Mouse (Mus musculus) intestine, embryonic 16.5 days (tissue): ENCODE results near the gene Ntrk3. TPM values are rescaled to one million over a fixed set of nuclear protein-coding genes. Genes with fewer than 3 reads are reported as not detected.

Experiments used
- ATAC-seq: fragments of 200-750 bp; cut with Nextera tagmentation; 2 replicates; pipeline ENCODE4 v1.8.0; 2017; ENCODE audit warnings: moderate TSS enrichment, moderate library complexity
- H3K27ac ChIP-seq: fragments of 300-500 bp; sonication (generic); 2 replicates; pipeline ENCODE4 v1.5.1; 2014; ENCODE audit warnings: mild to moderate bottlenecking, low read length
- H3K27me3 ChIP-seq: fragments of 300-500 bp; sonication (generic); replicated peaks from 2 replicates; pipeline ENCODE4 v1.6.1; 2014; ENCODE audit warnings: low read length, control low read depth, mixed read lengths; ENCODE audit not compliant: control insufficient read depth, insufficient read depth
- H3K36me3 ChIP-seq: fragments of 300-500 bp; sonication (generic); 2 replicates; pipeline ENCODE4 v1.6.1; 2014; ENCODE audit warnings: low read length, control low read depth; ENCODE audit not compliant: control insufficient read depth, insufficient read depth
- H3K4me1 ChIP-seq: fragments of 300-500 bp; sonication (generic); 2 replicates; pipeline ENCODE4 v1.6.1; 2014; ENCODE audit warnings: low read length, control low read depth, mixed read lengths; ENCODE audit not compliant: control insufficient read depth, insufficient read depth
- H3K4me2 ChIP-seq: fragments of 300-500 bp; sonication (generic); 2 replicates; pipeline ENCODE4 v1.6.1; 2014; ENCODE audit warnings: low read depth, low read length, control low read depth
- H3K4me3 ChIP-seq: fragments of 300-500 bp; sonication (generic); 2 replicates; pipeline ENCODE4 v1.5.1; 2014; ENCODE audit warnings: mild to moderate bottlenecking, low read length
- H3K9ac ChIP-seq: fragments of 300-500 bp; sonication (generic); 2 replicates; pipeline ENCODE4 v1.6.1; 2014; ENCODE audit warnings: low read depth, low read length
- H3K9me3 ChIP-seq: fragments of 300-500 bp; sonication (generic); 2 replicates; pipeline ENCODE4 v1.6.1; 2016; ENCODE audit warnings: low read length, control low read depth; ENCODE audit not compliant: control insufficient read depth
- WGBS: fragments of 180-500 bp; shearing (Covaris S2); extraction: QIAGEN DNeasy Blood & Tissue Kit; methylation state at CpG from one replicate; pipeline ENCODE4 v1.1.7; 2014; 5-methylcytosine and 5-hydroxymethylcytosine counted together
- polyA plus RNA-seq: library from polyadenylated mRNA; unstranded; fragments of >200 nt; fragmentation: Nextera tagmentation; extraction: Ambion mirVana; gene quantifications from 2 replicates; pipeline ENCODE4 v1.2.1, GENCODE M21; 2015

The Ntrk3 gene
- polyA plus RNA-seq, 1 experiment from 2014 or later: 2.1 TPM

DNA sequence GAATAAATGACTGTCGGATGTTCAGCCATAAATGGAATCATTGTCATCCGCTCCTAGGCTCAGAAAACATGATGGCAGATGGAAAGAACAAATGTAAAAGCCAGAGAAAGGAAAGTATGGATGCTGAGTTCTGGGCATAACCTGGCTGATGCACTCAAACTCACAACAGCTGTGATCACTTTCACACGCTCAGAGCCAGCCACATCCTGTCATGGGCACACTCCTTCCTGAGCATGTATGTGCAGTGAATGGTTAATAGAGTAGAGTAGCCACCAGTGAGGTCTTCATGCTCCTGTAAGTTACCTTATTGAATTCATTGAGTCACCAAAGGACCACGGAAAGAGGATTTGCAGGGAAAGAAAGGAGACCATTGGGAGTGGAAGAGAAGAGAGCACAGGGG is 13.2 kb downstream of the Ntrk3 start:
- Histone ChIP-seq H3K9ac (no peak overlapping the region), H3K27ac (no peak overlapping the region), H3K4me1 (no peaks in the 10 kb centered on the region), H3K36me3 (no peaks in the 10 kb centered on the region), H3K4me3 (no peak overlapping the region), H3K27me3 (no peaks in the 10 kb centered on the region), H3K9me3 (no peaks in the 10 kb centered on the region), H3K4me2 (no peak overlapping the region)
- 79% methylated on average over 4 of the region's 4 CpGs for WGBS
- no peak for ATAC-seq

GRCm38 (mm10) chr7:78722051-78722450 is 15.8 kb downstream of the Ntrk3 start:
- no peaks in the 10 kb centered on the region for H3K27me3 ChIP-seq
- no peak overlapping the region for H3K4me3 ChIP-seq
- no peaks in the 10 kb centered on the region for H3K9me3 ChIP-seq
- no peak overlapping the region for H3K9ac ChIP-seq
- H3K4me1 ChIP-seq: no peaks in the 10 kb centered on the region
- ATAC-seq: no peak
- H3K36me3 ChIP-seq: no peaks in the 10 kb centered on the region
- 96% methylated on average over 4 of the region's 4 CpGs for WGBS
- H3K4me2 ChIP-seq: no peak overlapping the region
- H3K27ac ChIP-seq: no peak overlapping the region

DNA sequence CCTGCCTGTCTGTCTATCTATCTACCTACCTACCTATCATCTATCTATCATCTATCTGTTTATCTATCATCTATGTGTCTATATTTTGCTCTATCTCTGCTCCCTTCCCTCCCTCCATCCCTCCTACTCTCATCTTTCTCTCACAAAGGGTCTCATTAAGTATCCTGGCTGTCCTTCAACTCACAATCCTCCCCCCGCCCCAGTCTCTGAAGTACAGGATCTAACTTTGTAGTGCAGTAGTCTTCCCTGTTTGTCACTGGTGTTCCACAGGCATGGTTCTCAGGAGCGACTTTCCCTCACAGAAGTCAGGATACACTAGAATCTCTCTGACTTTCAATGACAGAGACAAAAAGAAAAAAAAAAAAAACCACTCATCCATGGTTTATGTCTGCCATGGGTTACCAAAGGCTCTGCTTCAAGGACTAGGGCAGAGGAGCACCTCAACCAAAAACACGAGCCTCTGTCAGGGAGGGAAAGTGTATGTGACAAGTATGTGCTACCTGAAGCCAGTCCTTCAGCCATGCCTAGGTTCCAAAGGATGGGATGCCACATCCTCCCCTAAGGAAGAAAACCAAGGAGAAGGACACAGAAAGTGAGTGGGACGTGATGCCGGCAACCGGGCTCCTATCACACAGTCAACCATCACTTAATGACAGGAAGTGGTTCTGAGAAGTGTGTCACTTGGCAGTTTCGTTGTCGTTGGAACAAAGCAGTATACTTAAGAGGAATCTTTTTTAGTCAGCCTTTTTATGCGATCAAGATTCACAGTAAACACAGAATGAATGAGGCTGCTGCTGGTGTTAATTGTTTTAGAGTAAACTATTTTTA is 16.6 kb downstream of the Ntrk3 start:
- Histone ChIP-seq H3K4me2 (no peak overlapping the region), H3K36me3 (no peaks in the 10 kb centered on the region), H3K9me3 (no peaks in the 10 kb centered on the region), H3K4me3 (no peak overlapping the region), H3K27me3 (no peaks in the 10 kb centered on the region), H3K9ac (no peak overlapping the region), H3K4me1 (no peaks in the 10 kb centered on the region), H3K27ac (no peak overlapping the region)
- WGBS: 81% methylated on average over 9 of the region's 9 CpGs
- ATAC-seq: no peak

GRCm38 (mm10) chr7:78719795-78720460 is 17.9 kb downstream of the Ntrk3 start:
- no peaks in the 10 kb centered on the region for H3K36me3 ChIP-seq
- no peaks in the 10 kb centered on the region for H3K27me3 ChIP-seq
- no peak overlapping the region for H3K4me3 ChIP-seq
- WGBS: 83% methylated on average over 7 of the region's 7 CpGs
- no peak overlapping the region for H3K9ac ChIP-seq
- no peak for ATAC-seq
- H3K4me1 ChIP-seq: no peaks in the 10 kb centered on the region
- no peak overlapping the region for H3K4me2 ChIP-seq
- H3K9me3 ChIP-seq: no peaks in the 10 kb centered on the region
- no peak overlapping the region for H3K27ac ChIP-seq

- Histone ChIP-seq H3K27ac (no peak overlapping the region), H3K4me3 (no peak overlapping the region)
- 60% methylated on average over 5 of the region's 5 CpGs for WGBS
Observed at GRCm38 (mm10) chr7:78719117-78719516, 18.7 kb downstream of the Ntrk3 start.

DNA sequence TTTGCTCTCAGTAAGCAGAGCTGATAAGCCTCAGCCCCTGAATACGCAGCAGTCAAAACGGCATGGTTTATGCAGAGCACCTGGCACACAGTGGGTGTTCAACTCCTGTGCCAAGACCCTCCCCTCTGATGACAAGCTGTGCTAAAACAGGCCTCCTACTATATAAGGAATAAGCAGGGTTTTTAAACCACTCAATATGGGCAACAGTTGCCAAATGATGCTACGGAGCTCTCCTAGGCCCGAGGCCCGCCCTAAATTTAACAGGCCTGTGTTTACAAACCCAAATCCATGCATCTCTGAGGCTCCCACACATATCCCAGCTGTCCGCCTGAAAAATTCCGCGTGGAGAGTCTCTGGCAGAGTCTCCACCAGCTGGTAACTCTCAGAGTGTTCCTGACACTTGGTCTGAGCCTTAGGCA is 19.6 kb downstream of the Ntrk3 start:
- H3K27me3 ChIP-seq: no peaks in the 10 kb centered on the region
- no peak overlapping the region for H3K4me3 ChIP-seq
- 43% methylated on average over 8 of the region's 8 CpGs for WGBS
- H3K9ac ChIP-seq: no peak overlapping the region
- no peaks in the 10 kb centered on the region for H3K4me1 ChIP-seq
- no peaks in the 10 kb centered on the region for H3K36me3 ChIP-seq
- no peaks in the 10 kb centered on the region for H3K9me3 ChIP-seq
- no peak overlapping the region for H3K4me2 ChIP-seq
- peak; percentile 77 for ATAC-seq
- H3K27ac ChIP-seq: peak overlapping the region; percentile 35; the same call in 1 of the 2 replicates

More at GRCm38 (mm10) chr7:78719117-78719516, 18.7 kb downstream of the Ntrk3 start:
- no peak overlapping the region for H3K4me2 ChIP-seq
- no peak for ATAC-seq
- H3K9me3 ChIP-seq: no peaks in the 10 kb centered on the region
- no peaks in the 10 kb centered on the region for H3K36me3 ChIP-seq
- H3K27me3 ChIP-seq: no peaks in the 10 kb centered on the region
- no peaks in the 10 kb centered on the region for H3K4me1 ChIP-seq
- no peak overlapping the region for H3K9ac ChIP-seq

GRCm38 (mm10) chr7:78707708-78708107 is 30.1 kb downstream of the Ntrk3 start:
- no peaks in the 10 kb centered on the region for H3K27me3 ChIP-seq
- H3K4me2 ChIP-seq: no peak overlapping the region
- no peak for ATAC-seq
- no peaks in the 10 kb centered on the region for H3K9me3 ChIP-seq
- H3K4me1 ChIP-seq: no peaks in the 10 kb centered on the region
- 73% methylated on average over 7 of the region's 7 CpGs for WGBS
- no peak overlapping the region for H3K9ac ChIP-seq
- H3K36me3 ChIP-seq: no peaks in the 10 kb centered on the region
- H3K27ac ChIP-seq: no peak overlapping the region
- no peak overlapping the region for H3K4me3 ChIP-seq

DNA sequence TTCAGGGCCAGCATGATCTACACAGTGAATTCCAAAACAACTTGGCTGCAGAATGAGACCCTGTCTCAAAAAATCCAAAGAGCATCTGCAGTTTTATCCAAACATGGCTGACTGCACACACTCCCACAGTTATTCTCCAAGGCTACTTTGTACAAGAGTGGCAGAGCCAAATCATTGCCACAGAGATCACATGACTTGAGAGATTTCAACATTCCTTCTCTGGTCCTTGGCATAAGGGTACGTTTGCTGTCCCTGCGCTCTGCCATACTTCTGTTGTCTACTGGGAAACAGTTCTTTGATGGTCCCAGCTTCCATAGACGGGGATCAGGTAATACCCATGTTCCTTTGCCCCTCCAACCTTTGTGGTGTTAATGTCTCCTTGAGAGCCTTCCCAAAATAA is 30.7 kb downstream of the Ntrk3 start:
- no peak for ATAC-seq
- WGBS: 78% methylated on average over 3 of the region's 3 CpGs
- H3K27ac ChIP-seq: no peak overlapping the region
- H3K36me3 ChIP-seq: no peaks in the 10 kb centered on the region
- H3K27me3 ChIP-seq: no peaks in the 10 kb centered on the region
- H3K4me2 ChIP-seq: no peak overlapping the region
- H3K4me3 ChIP-seq: no peak overlapping the region
- H3K9me3 ChIP-seq: no peaks in the 10 kb centered on the region
- no peaks in the 10 kb centered on the region for H3K4me1 ChIP-seq
- no peak overlapping the region for H3K9ac ChIP-seq

DNA sequence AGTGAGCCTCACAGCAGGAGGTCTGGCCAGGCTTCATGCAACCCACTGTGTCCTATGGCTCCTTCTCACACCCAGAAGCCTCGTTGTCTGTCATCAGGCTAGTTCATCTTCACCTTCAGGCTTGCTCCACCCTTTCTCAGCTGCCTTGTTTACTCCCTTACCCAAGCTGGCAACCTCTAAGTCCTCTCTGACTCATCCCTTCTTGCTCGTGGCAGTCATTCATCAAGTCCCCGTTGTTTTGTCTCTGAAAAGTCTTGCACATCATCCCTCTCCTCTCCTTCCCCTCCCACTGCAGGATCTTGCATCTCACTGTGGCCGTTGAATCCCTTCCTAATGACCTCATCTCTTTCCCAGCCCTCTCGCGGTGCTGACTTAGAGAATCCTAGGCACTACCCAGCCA is 35.1 kb downstream of the Ntrk3 start:
- Histone ChIP-seq H3K4me2 (no peak overlapping the region), H3K4me3 (no peak overlapping the region), H3K9ac (no peak overlapping the region), H3K27me3 (no peaks in the 10 kb centered on the region), H3K36me3 (no peaks in the 10 kb centered on the region), H3K4me1 (no peaks in the 10 kb centered on the region), H3K27ac (no peak overlapping the region), H3K9me3 (no peaks in the 10 kb centered on the region)
- no peak for ATAC-seq
- WGBS: 53% methylated on average over 6 of the region's 6 CpGs
